Mouse (Mus musculus): ENCODE results near the gene Arl11.
"Not testable (repeated sequence)": the region's sequence is repeated elsewhere in the genome, so short reads cannot be mapped to it uniquely, and the experiment has no call there.

Arl11 gene

GRCm38 (mm10) chr14:61309593-61309992 is at the start of gene Arl11:
Gene Arl11 (plus strand): TSS chr14:61309753.
- DNase-seq (ENCODE audit: extremely low spot score, low read depth, low spot score): no peak

DNA sequence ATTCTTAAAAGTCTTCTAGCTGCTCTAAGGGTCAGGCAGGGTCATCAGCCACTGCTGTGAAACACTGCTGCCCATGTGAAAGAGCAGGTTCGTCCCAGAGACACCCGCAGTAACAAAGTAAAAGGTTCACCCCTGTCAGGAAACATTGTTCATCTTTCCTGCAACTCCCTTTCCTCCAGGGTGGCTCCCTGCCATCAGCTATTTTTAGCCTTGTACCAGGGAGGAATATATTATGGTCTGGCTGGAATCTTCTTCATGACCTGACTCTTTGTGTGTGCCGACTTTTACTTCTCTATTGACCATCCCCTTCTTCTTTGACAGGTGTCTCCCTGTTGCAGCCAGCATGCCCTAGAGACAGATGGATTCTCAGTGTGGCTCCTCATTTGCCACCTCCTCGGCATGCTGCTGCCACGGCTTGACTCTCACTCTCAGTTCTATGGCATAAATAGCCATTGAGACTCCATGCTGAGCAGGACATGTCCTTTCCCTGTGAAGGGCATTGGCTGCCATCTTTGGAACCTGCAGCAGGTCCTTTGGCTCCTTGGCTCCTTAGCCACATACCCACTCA is 41.6 kb upstream of the Arl11 start:
- DNase-seq (ENCODE audit: extremely low spot score, low read depth, low spot score): no peak

DNA sequence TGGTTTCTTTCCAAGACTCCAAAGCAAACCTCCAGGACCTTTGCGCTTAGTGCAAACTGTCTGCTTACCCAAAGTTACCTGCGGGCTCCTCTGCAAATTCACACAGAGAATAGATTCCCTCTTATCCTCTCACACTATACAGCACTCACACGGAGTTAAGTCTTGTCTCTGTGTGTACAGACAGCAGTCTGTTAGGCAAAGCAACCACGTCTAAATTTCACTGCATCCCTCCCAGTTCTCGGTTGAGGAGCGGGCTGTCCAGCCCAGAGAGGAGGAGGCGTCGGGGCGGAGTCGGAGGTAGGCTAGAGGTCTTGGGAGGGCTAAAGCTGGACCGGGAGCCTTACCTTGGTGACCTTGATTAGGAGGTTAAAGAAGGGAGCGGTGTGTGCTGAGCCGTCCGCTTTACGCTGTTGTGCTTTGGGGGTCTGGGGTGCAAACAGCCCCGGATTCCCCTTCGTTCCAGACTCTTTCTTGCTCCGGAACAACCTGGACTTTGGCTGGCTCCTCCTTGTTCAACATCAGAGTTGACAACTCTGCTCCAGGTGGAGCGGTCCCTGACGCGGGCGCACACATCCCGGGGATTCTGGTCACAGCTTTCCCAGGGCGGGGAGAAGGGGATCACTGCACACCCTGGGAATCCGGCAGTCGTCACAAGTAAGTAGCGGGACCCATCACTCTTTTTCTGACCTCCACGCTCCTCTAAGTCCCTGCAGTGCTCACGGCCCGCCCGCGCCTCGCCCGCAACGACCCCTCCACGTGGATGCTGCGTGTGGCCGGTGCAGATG is 34.9 kb upstream of the Arl11 start:
- no peak for DNase-seq (ENCODE audit: extremely low spot score, low read depth, low spot score)

DNA sequence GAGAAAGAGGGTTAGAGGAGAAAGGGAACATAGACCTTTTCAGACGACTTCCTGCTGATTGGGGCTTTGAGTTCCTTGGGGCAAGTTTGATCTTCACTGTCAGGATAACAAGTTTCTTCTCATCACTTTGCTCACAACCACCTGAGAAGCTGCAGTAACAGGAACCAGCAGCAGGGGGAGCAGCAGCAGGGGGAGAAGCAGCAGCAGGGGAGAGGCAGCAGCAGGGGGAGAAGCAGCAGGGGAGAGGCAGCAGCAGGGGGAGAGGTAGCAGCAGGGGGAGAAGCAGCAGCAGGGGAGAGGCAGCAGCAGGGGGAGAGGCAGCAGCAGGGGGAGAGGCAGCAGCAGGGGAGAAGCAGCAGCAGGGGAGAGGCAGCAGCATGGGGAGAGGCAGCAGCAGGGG is 32.3 kb upstream of the Arl11 start:
- DNase-seq (ENCODE audit: extremely low spot score, low read depth, low spot score): no peak

DNA sequence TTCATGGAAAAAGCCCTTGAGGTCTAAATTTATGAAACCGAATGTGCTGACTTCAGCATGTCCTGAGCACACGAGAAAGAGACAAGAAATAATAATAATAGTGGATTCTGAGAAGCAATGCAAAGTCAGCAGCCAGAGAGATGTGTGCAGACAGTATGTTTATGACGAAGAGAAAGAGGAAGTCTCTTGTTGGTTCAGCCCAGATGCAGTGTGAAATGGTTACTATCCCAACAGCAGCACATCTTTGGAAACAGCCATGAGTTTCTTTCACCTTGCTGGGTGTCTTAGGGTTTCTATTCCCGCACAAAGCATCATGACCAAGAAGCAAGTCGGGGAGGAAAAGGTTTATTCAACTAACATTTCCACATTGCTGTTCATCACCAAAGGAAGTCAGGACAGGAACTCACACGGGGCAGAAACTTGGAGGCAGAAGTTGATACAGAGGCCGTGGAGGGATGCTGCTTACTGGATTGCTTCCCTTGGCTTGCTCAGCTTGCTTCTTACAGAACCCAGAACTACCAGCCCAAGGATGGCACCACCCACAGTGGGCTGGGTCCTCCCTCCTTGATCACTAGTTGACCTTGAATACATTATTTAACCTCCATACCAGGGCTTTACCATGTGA is 30.8 kb upstream of the Arl11 start:
- DNase-seq (ENCODE audit: extremely low spot score, low read depth, low spot score): no peak

GRCm38 (mm10) chr14:61288606-61289286 is 20.8 kb upstream of the Arl11 start:
- DNase-seq (ENCODE audit: extremely low spot score, low read depth, low spot score): no peak

DNA sequence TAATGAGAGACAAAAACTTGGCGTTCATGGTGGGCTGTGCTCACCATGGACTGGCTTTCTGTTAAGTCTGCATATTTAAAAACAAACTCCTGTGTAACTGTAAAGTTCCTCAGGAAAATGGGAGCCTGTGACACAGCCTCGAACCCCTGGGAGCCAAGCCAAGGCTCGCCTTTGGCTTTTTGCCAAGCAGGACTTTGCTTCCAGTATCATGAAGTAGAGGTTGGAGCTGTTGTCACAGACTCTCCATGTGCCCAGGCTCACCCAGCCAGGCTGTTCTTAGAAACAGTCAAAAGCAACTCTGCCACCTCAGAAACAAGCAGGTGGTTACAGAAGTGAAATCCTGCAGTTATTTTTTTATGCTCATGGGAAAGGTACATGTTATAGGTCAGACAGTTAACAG is 18.9 kb upstream of the Arl11 start:
- DNase-seq (ENCODE audit: extremely low spot score, low read depth, low spot score): no peak

DNA sequence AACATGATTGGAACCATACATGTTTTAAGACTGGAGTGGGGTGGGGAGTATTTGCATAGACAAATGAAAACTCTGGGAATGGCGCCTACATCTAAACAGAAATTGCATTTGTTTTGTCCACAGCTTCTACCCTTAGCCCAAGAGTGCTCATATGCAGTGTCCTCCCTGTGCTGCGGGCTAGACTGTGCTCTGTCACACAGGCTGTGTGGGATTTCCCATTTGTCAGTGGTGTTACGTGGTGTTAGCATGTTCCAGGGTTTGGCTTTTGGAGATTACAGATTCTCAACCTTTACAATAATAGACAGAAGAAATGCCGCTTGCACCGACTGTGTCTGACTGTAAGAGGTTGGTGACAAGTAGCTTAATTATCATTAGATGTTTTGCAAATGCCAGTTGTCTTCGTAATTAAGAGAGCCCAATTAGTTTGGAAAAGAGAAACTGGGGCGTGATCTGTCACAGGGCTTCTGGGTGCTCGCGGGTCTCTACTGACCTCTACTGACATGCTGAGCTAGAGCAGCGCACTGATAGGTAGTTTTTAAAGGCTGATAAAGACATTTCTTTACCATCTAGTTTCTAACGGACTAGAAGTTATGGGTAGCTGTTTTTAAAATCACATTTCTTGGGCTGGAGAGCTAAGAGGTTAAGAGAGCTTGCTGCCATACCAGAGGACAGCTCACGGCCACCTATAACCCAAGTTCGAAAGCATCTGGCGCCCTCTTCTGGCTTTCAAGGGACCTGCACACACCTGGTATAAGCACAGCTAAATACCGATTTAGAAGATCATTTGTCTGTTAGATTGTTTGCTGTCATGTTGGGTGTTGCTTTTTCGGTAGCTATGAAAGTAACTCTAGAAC is 15.4 kb upstream of the Arl11 start:
- peak; percentile 31 for DNase-seq (ENCODE audit: extremely low spot score, low read depth, low spot score)

- peak; percentile 37 for DNase-seq (ENCODE audit: extremely low spot score, low read depth, low spot score)
Observed at GRCm38 (mm10) chr14:61294738-61295079, 14.8 kb upstream of the Arl11 start.

GRCm38 (mm10) chr14:61299810-61300209 is 9.7 kb upstream of the Arl11 start:
- DNase-seq (ENCODE audit: extremely low spot score, low read depth, low spot score): no peak

- no peak for DNase-seq (ENCODE audit: extremely low spot score, low read depth, low spot score)
Observed at GRCm38 (mm10) chr14:61301323-61301722, 8.2 kb upstream of the Arl11 start.

DNA sequence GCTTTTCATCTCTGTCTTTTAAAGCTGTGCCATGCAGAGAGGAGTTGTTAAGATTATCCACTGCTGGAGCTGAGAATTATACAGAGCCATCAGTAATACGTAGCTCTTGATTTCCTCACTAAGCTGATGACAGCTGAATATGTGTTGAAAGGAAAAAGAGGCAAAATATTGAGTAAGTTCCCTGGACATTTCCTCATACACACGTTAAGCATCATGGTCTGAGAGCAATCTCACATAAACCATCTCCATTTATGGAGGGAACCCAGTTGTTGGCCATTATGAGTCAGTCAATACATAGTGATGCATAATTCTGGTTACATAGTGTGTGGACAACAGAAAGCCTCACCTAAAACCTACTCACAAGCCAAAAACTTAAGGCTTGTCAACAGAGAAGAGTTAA is 7.1 kb upstream of the Arl11 start:
- DNase-seq (ENCODE audit: extremely low spot score, low read depth, low spot score): no peak

- no peak for DNase-seq (ENCODE audit: extremely low spot score, low read depth, low spot score)
Observed at GRCm38 (mm10) chr14:61303969-61304609, 5.5 kb upstream of the Arl11 start.

- DNase-seq (ENCODE audit: extremely low spot score, low read depth, low spot score): no peak
Observed at GRCm38 (mm10) chr14:61310036-61310772, 651 bp downstream of the Arl11 start.

DNA sequence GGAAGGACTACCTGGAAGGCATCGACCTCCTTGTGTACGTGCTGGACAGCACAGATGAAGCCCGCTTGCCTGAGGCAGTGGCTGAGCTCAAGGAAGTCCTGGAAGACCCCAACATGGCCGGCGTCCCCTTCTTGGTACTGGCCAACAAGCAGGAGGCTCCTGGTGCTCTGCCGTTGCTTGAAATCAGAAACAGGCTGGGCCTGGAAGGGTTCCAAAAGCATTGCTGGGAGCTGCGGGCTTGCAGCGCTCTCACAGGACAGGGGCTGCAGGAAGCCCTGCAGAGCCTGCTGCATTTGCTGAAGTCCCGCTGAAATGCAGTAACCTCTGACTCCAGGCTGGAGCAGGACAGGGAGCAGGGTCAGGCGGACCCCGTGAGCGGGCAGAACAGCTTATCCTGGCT is 1.4 kb downstream of the Arl11 start:
- DNase-seq (ENCODE audit: extremely low spot score, low read depth, low spot score): no peak

GRCm38 (mm10) chr14:61316861-61317260 is 7.3 kb downstream of the Arl11 start:
- peak; percentile 53 for DNase-seq (ENCODE audit: extremely low spot score, low read depth, low spot score)

DNA sequence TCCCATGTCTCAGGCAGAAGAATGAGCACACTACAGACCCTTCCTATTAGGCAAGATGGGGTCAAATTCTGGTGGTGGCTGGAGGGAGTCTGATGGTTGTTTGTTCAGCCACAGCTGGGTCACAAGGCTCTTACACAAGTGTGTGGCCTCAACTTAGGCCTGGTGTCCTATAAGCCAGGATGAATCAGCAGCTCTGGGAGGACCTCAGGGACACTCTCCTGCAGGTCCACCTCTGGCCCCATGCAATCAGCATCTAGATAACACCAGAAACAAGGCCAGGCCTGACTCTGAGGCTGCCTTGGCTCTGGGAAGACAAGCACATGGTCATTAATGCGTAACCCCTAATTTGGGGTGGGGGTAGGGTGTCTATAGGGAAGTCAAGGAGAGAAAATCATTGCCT is 11.2 kb downstream of the Arl11 start:
- DNase-seq (ENCODE audit: extremely low spot score, low read depth, low spot score): no peak

- no peak for DNase-seq (ENCODE audit: extremely low spot score, low read depth, low spot score)
Observed at GRCm38 (mm10) chr14:61321200-61321599, 11.6 kb downstream of the Arl11 start.

- DNase-seq (ENCODE audit: extremely low spot score, low read depth, low spot score): no peak
Observed at GRCm38 (mm10) chr14:61322740-61323139, 13.2 kb downstream of the Arl11 start.

- not testable (repeated sequence) for DNase-seq (ENCODE audit: extremely low spot score, low read depth, low spot score)
Observed at GRCm38 (mm10) chr14:61327007-61327406, 17.5 kb downstream of the Arl11 start.

Measured in hindlimb bud, embryonic 11.5 days (tissue).